Mouse (Mus musculus) limb, embryonic 14.5 days (tissue): ENCODE measurements around the gene Asb18. TPM values are rescaled to one million over a fixed set of nuclear protein-coding genes. Genes with fewer than 3 reads are reported as not detected.

Experiments
- ATAC-seq: fragments of 200-750 bp; cut with Nextera tagmentation; 2 replicates; pipeline ENCODE4 v1.8.0; 2017; ENCODE audit warnings: low read depth, moderate number of reproducible peaks, moderate TSS enrichment; ENCODE audit not compliant: low FRiP score
- DNase-seq: peaks from one replicate; pipeline ENCODE4 v3.0.0-alpha.2; 2015; ENCODE audit warnings: low spot score
- H3K27ac ChIP-seq: fragments of 300-500 bp; sonication (generic); replicated peaks from 2 replicates; pipeline ENCODE4 v1.5.1; 2014; ENCODE audit warnings: low read depth, mild to moderate bottlenecking, low read length, moderate library complexity, mixed read lengths
- H3K27me3 ChIP-seq: fragments of 300-500 bp; sonication (generic); 2 replicates; pipeline ENCODE4 v1.6.1; 2014; ENCODE audit warnings: low read length, mixed read lengths; ENCODE audit not compliant: control insufficient read depth, insufficient read depth
- H3K36me3 ChIP-seq: fragments of 300-500 bp; sonication (generic); 2 replicates; pipeline ENCODE4 v1.6.1; 2014; ENCODE audit warnings: mild to moderate bottlenecking, low read length, moderate library complexity, mixed read lengths; ENCODE audit not compliant: control insufficient read depth, insufficient read depth
- H3K4me1 ChIP-seq: fragments of 300-500 bp; sonication (generic); 2 replicates; pipeline ENCODE4 v1.6.1; 2014; ENCODE audit warnings: antibody characterized with exemption, low read length, mixed read lengths; ENCODE audit not compliant: control insufficient read depth, insufficient read depth
- H3K4me2 ChIP-seq: fragments of 300-500 bp; sonication (generic); replicated peaks from 2 replicates; pipeline ENCODE4 v1.6.1; 2014; ENCODE audit warnings: low read depth, mild to moderate bottlenecking, low read length, moderate library complexity; ENCODE audit not compliant: severe bottlenecking
- H3K4me3 ChIP-seq: fragments of 300-500 bp; sonication (generic); replicated peaks from 2 replicates; pipeline ENCODE4 v1.5.1; 2014; ENCODE audit warnings: low read length
- H3K9ac ChIP-seq: fragments of 300-500 bp; sonication (generic); 2 replicates; pipeline ENCODE4 v1.6.1; 2014; ENCODE audit warnings: mild to moderate bottlenecking, low read depth, low read length, moderate library complexity; ENCODE audit not compliant: severe bottlenecking
- H3K9me3 ChIP-seq: fragments of 300-500 bp; sonication (generic); 2 replicates; pipeline ENCODE4 v1.6.1; 2016; ENCODE audit warnings: low read length; ENCODE audit not compliant: control insufficient read depth
- POLR2A ChIP-seq: fragments of 200-500 bp; IDR thresholded peaks from 2 replicates; pipeline ENCODE4 v1.8.0; 2012; ENCODE audit warnings: inconsistent platforms, mild to moderate bottlenecking, moderate library complexity, borderline replicate concordance; ENCODE audit not compliant: insufficient read depth, insufficient read length; ENCODE audit errors: extremely low read depth
- WGBS: fragments of 180-500 bp; shearing (Covaris S2); extraction: QIAGEN DNeasy Blood & Tissue Kit; methylation state at CpG from one replicate; pipeline ENCODE4 v1.1.7; 2014; 5-methylcytosine and 5-hydroxymethylcytosine counted together
- polyA plus RNA-seq, 2 experiments: library from polyadenylated mRNA; depleted of rRNA in 1 of 2; stranded (reverse) in 1 of 2; unstranded in 1 of 2; fragments of >200 nt; fragmentation: Nextera tagmentation in 1 of 2; extraction: Ambion mirVana in 1 of 2; gene quantifications; 2 replicates each; pipeline versions ENCODE4 v1.2.1 to v1.2.3; 2012 to 2014

Asb18 gene
- polyA plus RNA-seq, 2 experiments = 0.06 to 0.38 TPM

DNA sequence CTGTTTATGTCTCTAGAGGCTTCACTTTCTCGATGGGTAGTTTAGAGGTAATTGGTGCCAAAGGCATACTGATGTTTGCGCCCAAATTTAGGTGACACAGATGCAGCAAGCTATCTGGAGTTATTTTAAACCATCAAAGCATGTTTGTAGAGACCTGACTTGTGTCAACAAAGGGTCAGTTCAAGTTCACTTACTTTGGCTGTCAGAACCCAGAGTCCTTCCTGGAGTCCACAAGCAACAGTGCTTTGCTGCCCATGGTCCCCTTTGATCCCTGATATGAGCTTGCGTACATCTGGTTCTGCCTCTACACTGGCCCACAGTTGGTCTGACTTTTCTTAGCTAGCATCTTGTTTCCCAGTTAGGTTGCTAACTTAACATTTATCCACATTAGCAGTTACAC is 14.6 kb downstream of the Asb18 start:
- H3K4me1 ChIP-seq = no peaks in the 10 kb centered on the region
- no peak overlapping the region for H3K4me3 ChIP-seq
- H3K9me3 ChIP-seq = no peaks in the 10 kb centered on the region
- no peak overlapping the region for H3K4me2 ChIP-seq
- H3K27ac ChIP-seq = no peak overlapping the region
- DNase-seq (no peak), ATAC-seq (no peak)
- no peaks in the 10 kb centered on the region for H3K36me3 ChIP-seq
- no peaks in the 10 kb centered on the region for H3K27me3 ChIP-seq
- H3K9ac ChIP-seq = no peak overlapping the region
- TF ChIP-seq POLR2A = no peak
- 86% methylated on average over 3 of the region's 3 CpGs for WGBS

- no peak overlapping the region for H3K27ac ChIP-seq
- no peak for TF ChIP-seq POLR2A
- DNase-seq (no peak), ATAC-seq (no peak)
- H3K4me1 ChIP-seq = no peaks in the 10 kb centered on the region
- H3K9me3 ChIP-seq = no peaks in the 10 kb centered on the region
- no peak overlapping the region for H3K4me3 ChIP-seq
- H3K9ac ChIP-seq = no peak overlapping the region
- peaks cover 6% of the 10 kb centered on the region; the same call in 1 of the 2 replicates for H3K27me3 ChIP-seq
- 58% methylated on average over 2 of the region's 2 CpGs for WGBS
- no peak overlapping the region for H3K4me2 ChIP-seq
- H3K36me3 ChIP-seq = no peaks in the 10 kb centered on the region
These were observed 15.8 kb downstream of the Asb18 start for GRCm38 (mm10) chr1:89998696-89999095.

GRCm38 (mm10) chr1:89998076-89998475 is 16.4 kb downstream of the Asb18 start:
- Histone ChIP-seq H3K36me3 (no peaks in the 10 kb centered on the region), H3K4me2 (no peak overlapping the region), H3K9me3 (no peaks in the 10 kb centered on the region), H3K4me1 (no peaks in the 10 kb centered on the region), H3K27me3 (peaks cover 12% of the 10 kb centered on the region), H3K4me3 (no peak overlapping the region), H3K27ac (no peak overlapping the region), H3K9ac (no peak overlapping the region)
- peak; percentile 28 for DNase-seq
- peak; percentile 62; the same call in 1 of the 2 replicates for ATAC-seq
- TF ChIP-seq POLR2A = no peak
- WGBS = 25% methylated on average over 7 of the region's 7 CpGs

- 5% methylated on average over 25 of the region's 25 CpGs for WGBS
- DNase-seq = no peak
- Histone ChIP-seq H3K27me3 (peaks cover 32% of the 10 kb centered on the region), H3K4me2 (peak overlapping the region; percentile 34; the same call in 1 of the 2 replicates), H3K4me1 (no peaks in the 10 kb centered on the region), H3K9me3 (no peaks in the 10 kb centered on the region), H3K36me3 (no peaks in the 10 kb centered on the region), H3K27ac (no peak overlapping the region), H3K4me3 (peak overlapping the region; percentile 18), H3K9ac (peak overlapping the region; percentile 25; the same call in 1 of the 2 replicates)
- no peak for TF ChIP-seq POLR2A
- no peak for ATAC-seq
These were observed 22.2 kb downstream of the Asb18 start for GRCm38 (mm10) chr1:89992256-89992655.

GRCm38 (mm10) chr1:89977261-89977660 is 37.2 kb downstream of the Asb18 start:
- Histone ChIP-seq H3K27ac (no peak overlapping the region), H3K27me3 (no peaks in the 10 kb centered on the region), H3K9ac (no peak overlapping the region), H3K9me3 (no peaks in the 10 kb centered on the region), H3K4me3 (no peak overlapping the region), H3K4me2 (no peak overlapping the region), H3K36me3 (no peaks in the 10 kb centered on the region), H3K4me1 (no peaks in the 10 kb centered on the region)
- no peak for TF ChIP-seq POLR2A
- ATAC-seq (no peak), DNase-seq (no peak)
- WGBS = 89% methylated on average over 8 of the region's 8 CpGs

GRCm38 (mm10) chr1:89976411-89976810 is 38.1 kb downstream of the Asb18 start:
- DNase-seq = no peak
- no peaks in the 10 kb centered on the region for H3K4me1 ChIP-seq
- no peak overlapping the region for H3K4me3 ChIP-seq
- H3K27me3 ChIP-seq = peaks cover 3% of the 10 kb centered on the region; the same call in 1 of the 2 replicates
- no peak for ATAC-seq
- no peak overlapping the region for H3K4me2 ChIP-seq
- WGBS = 83% methylated on average over 8 of the region's 8 CpGs
- no peak for TF ChIP-seq POLR2A
- no peaks in the 10 kb centered on the region for H3K9me3 ChIP-seq
- no peak overlapping the region for H3K27ac ChIP-seq
- H3K9ac ChIP-seq = no peak overlapping the region
- no peaks in the 10 kb centered on the region for H3K36me3 ChIP-seq
